Mouse (Mus musculus) CH12F3 (cell line): ENCODE measurements around the gene A830031A19Rik.

Source experiments
- in situ Hi-C: fragments of 300-500 bp; cut with MboI; formaldehyde crosslinking; loops from 2 replicates; pipeline ENCODE4 v1.14.3; 2020; ENCODE audit warnings: low sequenced_read_pairs

The A830031A19Rik gene

GRCm38 (mm10) chr11:24096483-24096882 lies 21.6 kb upstream of the A830031A19Rik start:
- in situ Hi-C loops, result no loop called here

GRCm38 (mm10) chr11:24095656-24096353 lies 21.0 kb upstream of the A830031A19Rik start:
- in situ Hi-C loops, result no loop called here

GRCm38 (mm10) chr11:24095236-24095635 lies 20.4 kb upstream of the A830031A19Rik start:
- in situ Hi-C loops, result no loop called here

- in situ Hi-C loops, result no loop called here
Measured at GRCm38 (mm10) chr11:24094086-24094487, 19.2 kb upstream of the A830031A19Rik start.

GRCm38 (mm10) chr11:24092618-24093017 lies 17.8 kb upstream of the A830031A19Rik start:
- in situ Hi-C loops, result no loop called here

- in situ Hi-C loops, result no loop called here
Measured at GRCm38 (mm10) chr11:24091393-24092080, 16.7 kb upstream of the A830031A19Rik start.

- in situ Hi-C loops, result no loop called here
Measured at GRCm38 (mm10) chr11:24090443-24090842, 15.6 kb upstream of the A830031A19Rik start.

GRCm38 (mm10) chr11:24087069-24087468 lies 12.2 kb upstream of the A830031A19Rik start:
- in situ Hi-C loops, result loop anchor here (10.0 kb wide), 1 partner anchor 158 kb away; no protein-coding TSS in a partner anchor

- in situ Hi-C loops, result loop anchor here (10.0 kb wide), 1 partner anchor 159 kb away; no protein-coding TSS in a partner anchor
Measured at GRCm38 (mm10) chr11:24085986-24086385, 11.1 kb upstream of the A830031A19Rik start.

GRCm38 (mm10) chr11:24084590-24084989 lies 9.7 kb upstream of the A830031A19Rik start:
- in situ Hi-C loops, result loop anchor here (10.0 kb wide), 1 partner anchor 160 kb away; no protein-coding TSS in a partner anchor

GRCm38 (mm10) chr11:24084077-24084476 lies 9.2 kb upstream of the A830031A19Rik start:
- in situ Hi-C loops, result loop anchor here (10.0 kb wide), 1 partner anchor 161 kb away; no protein-coding TSS in a partner anchor

- in situ Hi-C loops, result loop anchor here (10.0 kb wide), 1 partner anchor 161 kb away; no protein-coding TSS in a partner anchor
Measured at GRCm38 (mm10) chr11:24083423-24083822, 8.6 kb upstream of the A830031A19Rik start.

- in situ Hi-C loops, result loop anchor here (10.0 kb wide), 1 partner anchor 162 kb away; no protein-coding TSS in a partner anchor
Measured at GRCm38 (mm10) chr11:24083076-24083405, 8.2 kb upstream of the A830031A19Rik start.

GRCm38 (mm10) chr11:24082385-24083075 lies 7.7 kb upstream of the A830031A19Rik start:
- in situ Hi-C loops, result loop anchor here (10.0 kb wide), 1 partner anchor 162 kb away; no protein-coding TSS in a partner anchor

GRCm38 (mm10) chr11:24081687-24082384 lies 7.0 kb upstream of the A830031A19Rik start:
- in situ Hi-C loops, result loop anchor here (10.0 kb wide), 1 partner anchor 163 kb away; no protein-coding TSS in a partner anchor

GRCm38 (mm10) chr11:24081016-24081686 lies 6.3 kb upstream of the A830031A19Rik start:
- in situ Hi-C loops, result loop anchor here (10.0 kb wide), 1 partner anchor 164 kb away; no protein-coding TSS in a partner anchor

GRCm38 (mm10) chr11:24080541-24080940 lies 5.7 kb upstream of the A830031A19Rik start:
- in situ Hi-C loops, result loop anchor here (10.0 kb wide), 1 partner anchor 164 kb away; no protein-coding TSS in a partner anchor

- in situ Hi-C loops, result loop anchor here (10.0 kb wide), 1 partner anchor 165 kb away; no protein-coding TSS in a partner anchor
Measured at GRCm38 (mm10) chr11:24079392-24080391, 4.8 kb upstream of the A830031A19Rik start.
